Mouse (Mus musculus) midbrain, postnatal 0 days (tissue): Measurements from ENCODE around the gene 2310030G06Rik. TPM values are rescaled to one million over a fixed set of nuclear protein-coding genes. Genes with fewer than 3 reads are reported as not detected.

Experiments used
- ATAC-seq: fragments of 200-750 bp; cut with Nextera tagmentation; 2 replicates; pipeline ENCODE4 v1.8.0; 2017; ENCODE audit warnings: moderate number of reproducible peaks, mild to moderate bottlenecking, moderate TSS enrichment, moderate library complexity; ENCODE audit not compliant: low FRiP score
- DNase-seq: peaks from one replicate; pipeline ENCODE4 v3.0.0-alpha.2; 2015; ENCODE audit warnings: low spot score
- H3K27ac ChIP-seq: fragments of 300-500 bp; sonication (generic); 2 replicates; pipeline ENCODE4 v1.5.1; 2014; ENCODE audit warnings: low read depth, mild to moderate bottlenecking, low read length, mixed read lengths
- H3K27me3 ChIP-seq: fragments of 300-500 bp; sonication (generic); 2 replicates; pipeline ENCODE4 v1.6.1; 2014; ENCODE audit warnings: low read length, control low read depth, mixed read lengths; ENCODE audit not compliant: insufficient read depth
- H3K36me3 ChIP-seq: fragments of 300-500 bp; sonication (generic); 2 replicates; pipeline ENCODE4 v1.6.1; 2014; ENCODE audit warnings: low read length, control low read depth, mixed read lengths; ENCODE audit not compliant: insufficient read depth
- H3K4me1 ChIP-seq: fragments of 300-500 bp; sonication (generic); 2 replicates; pipeline ENCODE4 v1.6.1; 2014; ENCODE audit warnings: mild to moderate bottlenecking, control low read depth, antibody characterized with exemption, low read length, mixed read lengths; ENCODE audit not compliant: insufficient read depth
- H3K4me2 ChIP-seq: fragments of 300-500 bp; sonication (generic); 2 replicates; pipeline ENCODE4 v1.6.1; 2014; ENCODE audit warnings: low read depth, mild to moderate bottlenecking, low read length, mixed read lengths; ENCODE audit not compliant: poor library complexity, severe bottlenecking
- H3K4me3 ChIP-seq: fragments of 300-500 bp; sonication (generic); 2 replicates; pipeline ENCODE4 v1.5.1; 2014; ENCODE audit warnings: low read depth, mild to moderate bottlenecking, low read length, moderate library complexity
- H3K9ac ChIP-seq: fragments of 300-500 bp; sonication (generic); replicated peaks from 2 replicates; pipeline ENCODE4 v1.6.1; 2014; ENCODE audit warnings: mild to moderate bottlenecking, low read length, moderate library complexity, mixed read lengths; ENCODE audit not compliant: poor library complexity, severe bottlenecking
- H3K9me3 ChIP-seq: fragments of 300-500 bp; sonication (generic); 2 replicates; pipeline ENCODE4 v1.6.1; 2016; ENCODE audit warnings: low read length, control low read depth
- CTCF ChIP-seq: IDR thresholded peaks from 2 replicates; pipeline ENCODE4 v1.5.1; 2016; ENCODE audit warnings: antibody characterized with exemption, mild to moderate bottlenecking
- WGBS: fragments of 180-500 bp; shearing (Covaris S2); extraction: QIAGEN DNeasy Blood & Tissue Kit; methylation state at CpG from one replicate; pipeline ENCODE4 v1.1.7; 2014; 5-methylcytosine and 5-hydroxymethylcytosine counted together
- polyA plus RNA-seq: library from polyadenylated mRNA; unstranded; fragments of >200 nt; fragmentation: Nextera tagmentation; extraction: Ambion mirVana; gene quantifications from 2 replicates; pipeline ENCODE4 v1.2.1, GENCODE M21; 2015
- total RNA-seq: library from RNA; depleted of rRNA; stranded (reverse); fragments of >200 nt; gene quantifications from 2 replicates; pipeline ENCODE4 v1.2.3, GENCODE M21; 2014; rRNA removed

The 2310030G06Rik gene
- total and polyA plus RNA-seq, 2 experiments from 2014 or later = 1.5 to 2.9 TPM

- Histone ChIP-seq H3K4me2 (no peak overlapping the region), H3K4me3 (no peak overlapping the region), H3K27me3 (no peaks in the 10 kb centered on the region), H3K27ac (no peak overlapping the region), H3K4me1 (peaks cover 6% of the 10 kb centered on the region; the same call in 1 of the 2 replicates), H3K36me3 (peaks cover 8% of the 10 kb centered on the region; the same call in 1 of the 2 replicates), H3K9ac (no peak overlapping the region), H3K9me3 (no peaks in the 10 kb centered on the region)
- DNase-seq (no peak), ATAC-seq (no peak)
- TF ChIP-seq CTCF = no peak
- WGBS = 82% methylated on average over 6 of the region's 6 CpGs
These were observed 51.2 kb downstream of the 2310030G06Rik start for GRCm38 (mm10) chr9:50695153-50695552.

GRCm38 (mm10) chr9:50693631-50694030 is 52.7 kb downstream of the 2310030G06Rik start:
- 0 out of 2 replicates have a peak, but pooled peaks have one; percentile 35 for ATAC-seq
- no peaks in the 10 kb centered on the region for H3K9me3 ChIP-seq
- peak; percentile 58 for DNase-seq
- H3K4me1 ChIP-seq = peaks cover 6% of the 10 kb centered on the region; the same call in 1 of the 2 replicates
- no peaks in the 10 kb centered on the region for H3K27me3 ChIP-seq
- no peak overlapping the region for H3K4me3 ChIP-seq
- H3K36me3 ChIP-seq = peaks cover 20% of the 10 kb centered on the region
- H3K9ac ChIP-seq = no peak overlapping the region
- peak; percentile 80 for TF ChIP-seq CTCF
- 23% methylated on average over 10 of the region's 10 CpGs for WGBS
- no peak overlapping the region for H3K4me2 ChIP-seq
- no peak overlapping the region for H3K27ac ChIP-seq

- Histone ChIP-seq H3K36me3 (peaks cover 27% of the 10 kb centered on the region), H3K27me3 (no peaks in the 10 kb centered on the region), H3K4me3 (no peak overlapping the region), H3K4me1 (peaks cover 6% of the 10 kb centered on the region; the same call in 1 of the 2 replicates), H3K9ac (no peak overlapping the region), H3K9me3 (no peaks in the 10 kb centered on the region), H3K4me2 (no peak overlapping the region), H3K27ac (no peak overlapping the region)
- WGBS = 24% methylated on average over 13 of the region's 13 CpGs
- DNase-seq (no peak), ATAC-seq (no peak)
- no peak for TF ChIP-seq CTCF
These were observed 53.4 kb downstream of the 2310030G06Rik start for GRCm38 (mm10) chr9:50692626-50693580.

Other genes with a start within 250 kb of the 2310030G06Rik start
- gene Pts, start 217.8 kb downstream of the 2310030G06Rik start, total RNA-seq = 76.6 and 82.3 TPM in 2 replicates
- 116 and 119 TPM in 2 replicates for gene Pts, start 217.8 kb downstream of the 2310030G06Rik start, polyA plus RNA-seq
- 18.2 and 20.5 TPM in 2 replicates for gene Il18, start 191.7 kb downstream of the 2310030G06Rik start, total RNA-seq
- gene Il18, start 191.7 kb downstream of the 2310030G06Rik start, polyA plus RNA-seq = 35.0 and 37.8 TPM in 2 replicates
- gene Bco2, start 191.4 kb downstream of the 2310030G06Rik start, total RNA-seq = 0.14 and 0.49 TPM in 2 replicates
- 0.42 and 0.48 TPM in 2 replicates for gene Bco2, start 191.4 kb downstream of the 2310030G06Rik start, polyA plus RNA-seq
- gene Tex12, start 185.2 kb downstream of the 2310030G06Rik start, total RNA-seq = not detected in 2 replicates
- not detected in 2 replicates for gene Tex12, start 185.2 kb downstream of the 2310030G06Rik start, polyA plus RNA-seq
- 189 and 214 TPM in 2 replicates for gene Sdhd, start 142.7 kb downstream of the 2310030G06Rik start, total RNA-seq
- 308 and 333 TPM in 2 replicates for gene Sdhd, start 142.7 kb downstream of the 2310030G06Rik start, polyA plus RNA-seq
- 185 and 193 TPM in 2 replicates for gene Timm8b, start 142.6 kb downstream of the 2310030G06Rik start, total RNA-seq
- gene Timm8b, start 142.6 kb downstream of the 2310030G06Rik start, polyA plus RNA-seq = 404 and 419 TPM in 2 replicates
- 1.3 and 15.0 TPM in 2 replicates for gene Pih1d2, start 129.2 kb downstream of the 2310030G06Rik start, total RNA-seq
- 3.3 and 6.1 TPM in 2 replicates for gene Pih1d2, start 129.2 kb downstream of the 2310030G06Rik start, polyA plus RNA-seq
- gene Nkapd1, start 129.1 kb downstream of the 2310030G06Rik start, total RNA-seq = 10.9 and 19.3 TPM in 2 replicates
- gene Nkapd1, start 129.1 kb downstream of the 2310030G06Rik start, polyA plus RNA-seq = 18.7 and 22.5 TPM in 2 replicates
- gene Dlat, start 86.8 kb downstream of the 2310030G06Rik start, total RNA-seq = 67.4 and 70.3 TPM in 2 replicates
- 58.7 and 59.1 TPM in 2 replicates for gene Dlat, start 86.8 kb downstream of the 2310030G06Rik start, polyA plus RNA-seq
- gene Dixdc1, start 7.0 kb downstream of the 2310030G06Rik start, total RNA-seq = 33.3 and 52.6 TPM in 2 replicates
- 26.1 and 28.6 TPM in 2 replicates for gene Dixdc1, start 7.0 kb downstream of the 2310030G06Rik start, polyA plus RNA-seq
- 6.2 and 11.3 TPM in 2 replicates for gene Cryab, start 4.8 kb upstream of the 2310030G06Rik start, total RNA-seq
- gene Cryab, start 4.8 kb upstream of the 2310030G06Rik start, polyA plus RNA-seq = 18.7 and 19.7 TPM in 2 replicates
- 1.1 and 5.2 TPM in 2 replicates for gene Hspb2, start 5.8 kb upstream of the 2310030G06Rik start, total RNA-seq
- 2.5 and 2.6 TPM in 2 replicates for gene Hspb2, start 5.8 kb upstream of the 2310030G06Rik start, polyA plus RNA-seq
- 9.7 and 14.1 TPM in 2 replicates for gene Fdxacb1, start 21.7 kb upstream of the 2310030G06Rik start, total RNA-seq
- gene Fdxacb1, start 21.7 kb upstream of the 2310030G06Rik start, polyA plus RNA-seq = 9.2 and 13.1 TPM in 2 replicates
- gene Alg9, start 28.5 kb upstream of the 2310030G06Rik start, total RNA-seq = 97.6 and 106 TPM in 2 replicates
- 51.4 and 57.3 TPM in 2 replicates for gene Alg9, start 28.5 kb upstream of the 2310030G06Rik start, polyA plus RNA-seq
- gene 1110032A03Rik, start 29.0 kb upstream of the 2310030G06Rik start, total RNA-seq = 29.0 and 33.0 TPM in 2 replicates
- 59.6 and 60.7 TPM in 2 replicates for gene 1110032A03Rik, start 29.0 kb upstream of the 2310030G06Rik start, polyA plus RNA-seq
- 14.8 and 17.0 TPM in 2 replicates for gene Ppp2r1b, start 98.8 kb upstream of the 2310030G06Rik start, total RNA-seq
- 27.9 and 30.2 TPM in 2 replicates for gene Ppp2r1b, start 98.8 kb upstream of the 2310030G06Rik start, polyA plus RNA-seq